In the genomic region with DNA sequence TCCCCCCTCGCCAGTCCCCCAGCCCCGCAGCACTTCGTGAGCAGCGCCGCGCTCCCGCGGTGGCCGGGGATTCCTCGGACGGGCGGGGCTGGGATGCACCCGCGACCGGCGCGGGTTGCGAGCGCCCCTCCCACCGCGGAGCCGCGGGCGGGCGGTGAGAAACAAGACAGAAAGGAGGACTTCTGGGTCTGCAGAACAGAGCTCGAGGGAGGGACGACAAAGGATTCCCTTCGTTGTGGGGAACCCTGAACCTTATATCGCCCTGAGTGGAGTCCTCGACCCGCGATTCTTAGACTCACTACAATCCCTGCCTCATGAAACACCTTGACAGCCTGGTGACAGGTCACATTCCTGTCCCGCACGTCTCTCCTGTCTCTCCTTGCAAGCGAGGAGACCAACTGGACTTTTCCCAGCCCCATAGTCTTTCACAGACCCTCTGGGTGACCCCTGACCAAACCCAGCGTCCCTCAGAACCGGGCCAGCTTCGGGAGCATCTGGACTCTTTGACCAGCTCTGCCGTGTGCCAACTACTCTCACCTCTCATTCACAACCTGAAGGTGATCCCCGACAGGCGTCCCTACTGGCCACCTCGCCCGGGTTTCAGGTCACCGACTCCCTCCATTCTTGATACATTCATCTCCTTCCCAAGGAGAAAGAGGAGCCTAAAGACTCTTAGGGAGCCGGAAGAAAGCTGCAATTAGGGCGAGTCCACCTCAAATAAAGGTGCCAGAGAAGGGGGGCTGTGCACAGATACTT, we compare ENCODE assay signal across 8 mouse cellular contexts. TPM values are rescaled to one million over a fixed set of nuclear protein-coding genes. Genes with fewer than 3 reads are reported as not detected.
DNase-seq lines count a peak whose midpoint lies in the region; ATAC-seq and TF ChIP-seq lines count a peak whose summit lies in the region.

No protein-coding gene starts in this region.

- peak overlapping the region; percentile 69 for H3ac ChIP-seq in C2C12 (ENCODE audit: control insufficient read depth, insufficient read length, low read depth)

- peak overlapping the region; percentile 96 for H3K4me2 ChIP-seq in embryonic facial prominence, embryonic 13.5 days
- H3K4me2 ChIP-seq in hindbrain, postnatal 0 days (ENCODE audit: low read depth, low read length), result peak overlapping the region; percentile 84
- H3K4me2 ChIP-seq in midbrain, embryonic 15.5 days, result peak overlapping the region; percentile 95

- H3K27me3 ChIP-seq in C2C12 (ENCODE audit: control insufficient read depth, insufficient read depth, insufficient read length), result no peaks in the 10 kb centered on the region
- H3K27me3 ChIP-seq in embryonic facial prominence, embryonic 13.5 days, result peaks cover 34% of the 10 kb centered on the region
- no peaks in the 10 kb centered on the region for H3K27me3 ChIP-seq in hindbrain, postnatal 0 days (ENCODE audit: insufficient read depth, low read length)
- H3K27me3 ChIP-seq in midbrain, embryonic 15.5 days (replicated peaks), result no peaks in the 10 kb centered on the region

- peak; percentile 45 for DNase-seq in embryo, embryonic 10 days (ENCODE audit: low spot score)
- DNase-seq in embryo, embryonic 9.5 days (ENCODE audit: extremely low spot score), result no peak
- DNase-seq in hindbrain, postnatal 0 days (ENCODE audit: low spot score), result peak; percentile 46
- no peak for DNase-seq in urinary bladder, postnatal 10 days (ENCODE audit: low spot score)
- no peak for DNase-seq in layer of hippocampus, adult 18-20 months (ENCODE audit: low spot score in 2 of 2)

- peaks cover 48% of the 10 kb centered on the region for H3K4me1 ChIP-seq in embryonic facial prominence, embryonic 13.5 days
- H3K4me1 ChIP-seq in hindbrain, postnatal 0 days (ENCODE audit: insufficient read depth, low read length), result peaks cover 21% of the 10 kb centered on the region
- peaks cover 67% of the 10 kb centered on the region for H3K4me1 ChIP-seq in midbrain, embryonic 15.5 days

- H3K79me2 ChIP-seq in C2C12 (ENCODE audit: control insufficient read depth, insufficient read depth), result no peaks in the 10 kb centered on the region

- peaks cover 6% of the 10 kb centered on the region for H3K36me3 ChIP-seq in C2C12 (ENCODE audit: control insufficient read depth, insufficient read depth)
- peaks cover 8% of the 10 kb centered on the region for H3K36me3 ChIP-seq in embryonic facial prominence, embryonic 13.5 days
- no peaks in the 10 kb centered on the region for H3K36me3 ChIP-seq in hindbrain, postnatal 0 days (ENCODE audit: insufficient read depth, low read length)
- no peaks in the 10 kb centered on the region for H3K36me3 ChIP-seq in midbrain, embryonic 15.5 days (replicated peaks)

- H3K27ac ChIP-seq in embryonic facial prominence, embryonic 13.5 days, result peak overlapping the region; percentile 90
- H3K27ac ChIP-seq in hindbrain, postnatal 0 days, result no peak overlapping the region; the same call in 1 of the 2 replicates
- peak overlapping the region; percentile 95 for H3K27ac ChIP-seq in midbrain, embryonic 15.5 days

- 1% methylated on average over 46 of the region's 46 CpGs for WGBS in embryonic facial prominence, embryonic 13.5 days
- 1% methylated on average over 46 of the region's 46 CpGs for WGBS in hindbrain, postnatal 0 days
- WGBS in midbrain, embryonic 15.5 days, result 2% methylated on average over 46 of the region's 46 CpGs

- no peak for TF ChIP-seq CTCF in C2C12 (IDR thresholded peaks at IDR 0.05; ENCODE audit: control insufficient read depth, insufficient read depth, insufficient read length)
- TF ChIP-seq CTCF in hindbrain, postnatal 0 days (IDR thresholded peaks at IDR 0.05; ENCODE audit: low read depth), result no peak

- ATAC-seq in embryonic facial prominence, embryonic 13.5 days (ENCODE audit: insufficient number of reproducible peaks, insufficient read depth, low FRiP score, low TSS enrichment, low read depth), result no peak
- ATAC-seq in hindbrain, postnatal 0 days, result no peak
- no peak for ATAC-seq in midbrain, embryonic 15.5 days (replicated peaks)

- H3K79me3 ChIP-seq in C2C12 (ENCODE audit: low read depth), result no peaks in the 10 kb centered on the region

- peak overlapping the region; percentile 74 for H3K9ac ChIP-seq in embryonic facial prominence, embryonic 13.5 days
- H3K9ac ChIP-seq in hindbrain, postnatal 0 days (replicated peaks; ENCODE audit: low read length), result peak overlapping the region; percentile 47
- H3K9ac ChIP-seq in midbrain, embryonic 15.5 days, result peak overlapping the region; percentile 65

- H3K4me3 ChIP-seq in C2C12 (ENCODE audit: insufficient read depth, poor library complexity, severe bottlenecking), result peak overlapping the region; percentile 26
- H3K4me3 ChIP-seq in embryonic facial prominence, embryonic 13.5 days, result peak overlapping the region; percentile 52
- peak overlapping the region; percentile 44 for H3K4me3 ChIP-seq in hindbrain, postnatal 0 days (ENCODE audit: low read length)
- peak overlapping the region; percentile 56 for H3K4me3 ChIP-seq in midbrain, embryonic 15.5 days

- no peaks in the 10 kb centered on the region for H3K9me3 ChIP-seq in embryonic facial prominence, embryonic 13.5 days
- H3K9me3 ChIP-seq in hindbrain, postnatal 0 days (ENCODE audit: low read length), result no peaks in the 10 kb centered on the region
- no peaks in the 10 kb centered on the region for H3K9me3 ChIP-seq in midbrain, embryonic 15.5 days

TF ChIP-seq in C2C12, 6 proteins besides CTCF, POLR2A, EP300 and RAD21:
- TF ChIP-seq USF1 (IDR thresholded peaks at IDR 0.05; ENCODE audit: low read depth), result no peak
- TF ChIP-seq CEBPB (IDR thresholded peaks at IDR 0.05; ENCODE audit: low read depth), result no peak

RNA-seq across cellular contexts. Expression of gene Kcnn1, which starts 1.1 kb away (rescaled TPM):
- polyA plus RNA-seq in C2C12 (2012; fragmentation: generic; extraction: Trizol), result 3.2 TPM
- polyA plus RNA-seq in embryonic facial prominence, embryonic 13.5 days (2015; fragmentation: Nextera tagmentation; extraction: Ambion mirVana), result 3.2 and 5.3 TPM in 2 replicates
- 29.8 and 33.6 TPM in 2 replicates for total RNA-seq in hindbrain, postnatal 0 days (2014; rRNA removed)
- 7.8 and 10.8 TPM in 2 replicates for polyA plus RNA-seq in hindbrain, postnatal 0 days (2015; fragmentation: Nextera tagmentation; extraction: Ambion mirVana)
- 19.0 and 20.6 TPM in 2 replicates for polyA plus RNA-seq in midbrain, embryonic 15.5 days (2015; fragmentation: Nextera tagmentation; extraction: Ambion mirVana)
- total RNA-seq in layer of hippocampus, adult 18-20 months (2021), result 10 to 100 TPM; 19.0 to 20.8 TPM

RNA-seq across cellular contexts. Expression of gene Ccdc124, which starts 9.6 kb away (rescaled TPM):
- 142 TPM for polyA plus RNA-seq in C2C12 (2012; fragmentation: generic; extraction: Trizol)
- polyA plus RNA-seq in embryonic facial prominence, embryonic 13.5 days (2015; fragmentation: Nextera tagmentation; extraction: Ambion mirVana), result 108 and 124 TPM in 2 replicates
- 36.0 and 45.1 TPM in 2 replicates for total RNA-seq in hindbrain, postnatal 0 days (2014; rRNA removed)
- 145 and 154 TPM in 2 replicates for polyA plus RNA-seq in hindbrain, postnatal 0 days (2015; fragmentation: Nextera tagmentation; extraction: Ambion mirVana)
- polyA plus RNA-seq in midbrain, embryonic 15.5 days (2015; fragmentation: Nextera tagmentation; extraction: Ambion mirVana), result 173 and 180 TPM in 2 replicates
- 10 to 100 TPM; 93.2 to 98.5 TPM for total RNA-seq in layer of hippocampus, adult 18-20 months (2021)

RNA-seq across cellular contexts. Expression of gene Arrdc2, which starts 24.6 kb away (rescaled TPM):
- 4.4 TPM for polyA plus RNA-seq in C2C12 (2012; fragmentation: generic; extraction: Trizol)
- polyA plus RNA-seq in embryonic facial prominence, embryonic 13.5 days (2015; fragmentation: Nextera tagmentation; extraction: Ambion mirVana), result 5.9 and 7.7 TPM in 2 replicates
- 12.1 and 17.1 TPM in 2 replicates for total RNA-seq in hindbrain, postnatal 0 days (2014; rRNA removed)
- polyA plus RNA-seq in hindbrain, postnatal 0 days (2015; fragmentation: Nextera tagmentation; extraction: Ambion mirVana), result 4.6 and 4.9 TPM in 2 replicates
- polyA plus RNA-seq in midbrain, embryonic 15.5 days (2015; fragmentation: Nextera tagmentation; extraction: Ambion mirVana), result 8.1 and 8.6 TPM in 2 replicates
- 10 to 100 TPM; 15.9 to 27.3 TPM for total RNA-seq in layer of hippocampus, adult 18-20 months (2021)

RNA-seq across cellular contexts. Expression of gene Slc5a5, which starts 28.4 kb away (rescaled TPM):
- polyA plus RNA-seq in C2C12 (2012; fragmentation: generic; extraction: Trizol), result 0.13 TPM
- polyA plus RNA-seq in embryonic facial prominence, embryonic 13.5 days (2015; fragmentation: Nextera tagmentation; extraction: Ambion mirVana), result 0.18 and 0.32 TPM in 2 replicates
- 2.5 and 2.8 TPM in 2 replicates for total RNA-seq in hindbrain, postnatal 0 days (2014; rRNA removed)
- polyA plus RNA-seq in hindbrain, postnatal 0 days (2015; fragmentation: Nextera tagmentation; extraction: Ambion mirVana), result 4.2 and 4.3 TPM in 2 replicates
- 1.9 and 2.0 TPM in 2 replicates for polyA plus RNA-seq in midbrain, embryonic 15.5 days (2015; fragmentation: Nextera tagmentation; extraction: Ambion mirVana)
- total RNA-seq in layer of hippocampus, adult 18-20 months (2021), result 10 to 100 TPM; 11.1 to 12.9 TPM

RNA-seq across cellular contexts. Expression of gene Rpl18a, which starts 33.1 kb away (rescaled TPM):
- 4,918 TPM for polyA plus RNA-seq in C2C12 (2012; fragmentation: generic; extraction: Trizol)
- 4,412 and 4,959 TPM in 2 replicates for polyA plus RNA-seq in embryonic facial prominence, embryonic 13.5 days (2015; fragmentation: Nextera tagmentation; extraction: Ambion mirVana)
- 1,411 and 1,940 TPM in 2 replicates for total RNA-seq in hindbrain, postnatal 0 days (2014; rRNA removed)
- 2,686 and 2,710 TPM in 2 replicates for polyA plus RNA-seq in hindbrain, postnatal 0 days (2015; fragmentation: Nextera tagmentation; extraction: Ambion mirVana)
- 2,076 and 2,093 TPM in 2 replicates for polyA plus RNA-seq in midbrain, embryonic 15.5 days (2015; fragmentation: Nextera tagmentation; extraction: Ambion mirVana)
- total RNA-seq in layer of hippocampus, adult 18-20 months (2021), result 100 to 1,000 TPM; 713 to 785 TPM

Comparison
In these comparisons a context has a peak if more than half of its experiments do, and no peak if none do; other contexts are left out.
1. DNase-seq: peak in embryo, embryonic 10 days (single experiment) and hindbrain, postnatal 0 days (single experiment); none in embryo, embryonic 9.5 days (single experiment), urinary bladder, postnatal 10 days (single experiment) and layer of hippocampus, adult 18-20 months (0 of 2).
2. Peak in every context shown above with its lines, with median percentiles within 50 percentile points of each other: H3K4me3 ChIP-seq, H3K4me2 ChIP-seq and H3K9ac ChIP-seq.